Mouse (Mus musculus): ENCODE results near the gene Vav2. TPM values are rescaled to one million over a fixed set of nuclear protein-coding genes. Genes with fewer than 3 reads are reported as not detected.

Gene Vav2
- 5.6 and 5.7 TPM in 2 replicates for polyA plus RNA-seq (2012; rRNA removed)

DNA sequence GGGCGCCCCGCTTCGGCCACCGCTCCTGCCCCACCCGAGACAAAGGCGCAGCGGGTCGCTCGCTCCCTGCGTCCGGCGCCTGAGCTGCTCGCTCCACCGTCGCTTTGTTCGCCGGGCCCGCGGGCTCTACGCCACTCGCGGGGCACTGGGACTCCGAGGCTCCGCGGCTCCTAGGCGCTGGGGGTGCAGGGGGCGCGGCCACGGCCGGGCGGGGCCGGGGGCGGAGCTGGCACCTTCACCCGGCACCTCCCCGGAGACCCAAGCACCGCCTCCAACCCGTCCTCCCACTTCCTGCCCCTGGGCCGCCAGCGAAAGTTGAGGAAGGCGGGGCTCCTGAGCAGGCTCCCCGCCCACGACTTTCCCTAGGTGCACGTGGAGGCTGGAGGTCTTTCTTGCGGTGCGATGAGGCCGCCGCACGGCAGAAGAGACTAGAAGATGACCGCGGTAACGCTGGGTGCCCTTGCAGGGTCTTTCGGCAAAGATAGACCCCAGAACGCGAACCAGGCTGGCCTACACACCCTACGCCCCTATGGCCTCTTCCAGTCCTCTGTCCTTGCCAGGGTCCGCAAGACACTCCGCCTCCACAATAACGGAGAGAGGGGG, at the start of gene Vav2:
Vav2 (minus strand) TSS at position 179 of the 603 bp plus-strand sequence.

DNA sequence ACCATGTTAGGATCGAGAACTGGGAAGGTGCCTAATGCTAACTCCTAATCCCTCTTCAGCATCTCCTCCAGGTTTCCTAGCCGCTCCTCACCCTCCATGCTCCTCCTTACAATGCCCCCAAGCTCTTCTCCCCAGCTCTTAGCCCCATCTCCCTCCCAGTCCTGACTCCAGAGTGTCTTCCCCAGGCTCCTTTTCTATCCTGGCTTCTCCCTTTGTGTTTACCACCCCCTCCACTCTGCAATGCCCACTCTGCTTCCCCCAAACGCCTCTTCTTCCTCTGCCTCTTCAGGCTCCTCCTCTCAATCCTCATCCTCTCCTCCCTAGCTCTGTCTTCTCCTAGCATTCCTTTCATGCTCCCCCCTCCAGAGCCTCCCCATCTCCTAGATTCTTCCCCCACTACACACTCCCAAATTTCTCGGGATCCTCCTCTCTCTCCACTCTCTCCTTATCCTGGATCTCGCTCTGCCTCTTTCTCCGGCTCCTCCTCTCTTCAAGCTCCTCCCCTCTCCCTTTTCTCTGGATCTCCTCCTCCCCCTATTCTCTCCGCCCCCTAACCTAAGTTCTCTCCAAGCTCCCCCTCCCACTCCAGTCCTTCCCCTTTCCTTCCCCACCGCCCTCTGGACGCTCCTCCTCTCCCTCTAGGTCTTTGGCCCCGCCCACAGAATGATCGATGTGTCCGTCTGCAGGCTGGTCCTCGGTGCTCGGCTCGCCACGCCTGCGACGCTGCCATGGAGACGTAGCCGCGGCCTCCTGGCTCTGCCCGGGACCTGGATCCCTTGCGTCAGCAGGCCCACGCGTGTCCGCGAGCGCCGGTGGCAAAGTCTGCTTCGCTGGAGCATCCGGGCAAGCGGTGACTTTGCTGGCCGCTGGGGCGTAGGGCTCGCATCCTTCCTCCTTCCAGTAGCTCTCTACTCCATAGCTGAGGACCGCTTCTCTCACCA, 15.2 kb upstream of the Vav2 start, which contains the start of gene Brd3os:
Brd3os (plus strand) TSS at position 558 of the 941 bp plus-strand sequence.

GRCm38 (mm10) chr2:27248211-27248610, 178.6 kb downstream of the Vav2 start, which contains the start of gene Sardh:
TSS of gene Sardh (minus strand) at chr2:27248337.

Other genes with a start within 250 kb of the Vav2 start
- gene Sardh, start 178.7 kb downstream of the Vav2 start, polyA plus RNA-seq (2012; rRNA removed), result 22.1 and 22.4 TPM in 2 replicates
- 0.32 and 0.36 TPM in 2 replicates for gene Brd3os, start 15.3 kb upstream of the Vav2 start, polyA plus RNA-seq (2012; rRNA removed)
- gene Brd3, start 80.6 kb upstream of the Vav2 start, polyA plus RNA-seq (2012; rRNA removed), result 8.7 and 9.7 TPM in 2 replicates
- gene Wdr5, start 88.1 kb upstream of the Vav2 start, polyA plus RNA-seq (2012; rRNA removed), result 24.1 and 28.5 TPM in 2 replicates
- 6.5 and 7.5 TPM in 2 replicates for gene Rxra, start 249.4 kb upstream of the Vav2 start, polyA plus RNA-seq (2012; rRNA removed)